Mouse (Mus musculus) brown adipose tissue, adult 24 weeks (tissue): ENCODE results near the gene Sept14. TPM values are rescaled to one million over a fixed set of nuclear protein-coding genes. Genes with fewer than 3 reads are reported as not detected.
A peak's percentile ranks its signal among the peaks of the same experiment; 100 is the strongest.
"Not testable (repeated sequence)": the region's sequence is repeated elsewhere in the genome, so short reads cannot be mapped to it uniquely, and the experiment has no call there.

Source experiments
- H3K27ac ChIP-seq: fragments of 200-500 bp; replicated peaks from 2 replicates; pipeline ENCODE4 v1.5.1; 2012; ENCODE audit warnings: low read depth, mild to moderate bottlenecking, low read length
- H3K4me1 ChIP-seq: fragments of 200-500 bp; 2 replicates; pipeline ENCODE4 v1.6.1; 2012; ENCODE audit warnings: low read length, mixed read lengths; ENCODE audit not compliant: control insufficient read depth, insufficient read depth, insufficient read length
- H3K4me3 ChIP-seq: fragments of 200-500 bp; 2 replicates; pipeline ENCODE4 v1.5.1; 2012; ENCODE audit warnings: low read depth, mild to moderate bottlenecking, low read length, moderate library complexity; ENCODE audit not compliant: insufficient read depth
- polyA plus RNA-seq: library from polyadenylated mRNA; stranded (reverse); fragments of >200 nt; gene quantifications from 2 replicates; pipeline ENCODE4 v1.2.4, GENCODE M21; 2012; ENCODE audit not compliant: missing spikeins, insufficient read depth, insufficient read length

Gene Sept14
- polyA plus RNA-seq, 1 experiment = not detected

DNA sequence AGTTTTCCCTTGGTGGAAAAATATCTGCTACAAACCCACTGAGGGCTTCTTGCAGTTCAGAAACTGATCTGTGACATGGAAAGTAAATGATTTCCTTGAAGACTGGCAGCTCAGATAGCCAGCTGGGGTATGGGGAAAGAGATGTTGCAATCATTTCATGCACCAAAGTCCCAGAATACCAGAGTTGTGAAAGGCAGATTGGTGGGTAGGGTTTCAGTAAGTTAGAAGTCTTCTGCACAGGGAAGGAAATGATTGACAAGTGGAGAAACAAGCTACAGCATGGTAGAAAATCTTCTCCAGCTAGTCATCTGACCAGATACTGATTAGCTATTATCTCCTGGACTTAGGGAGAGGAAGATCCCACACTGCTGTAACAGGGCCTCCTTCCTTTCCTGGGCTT is 4.9 kb downstream of the Sept14 start:
- Histone ChIP-seq H3K4me3 (no peak overlapping the region), H3K27ac (no peak overlapping the region), H3K4me1 (peaks cover 3% of the 10 kb centered on the region; the same call in 1 of the 2 replicates)

DNA sequence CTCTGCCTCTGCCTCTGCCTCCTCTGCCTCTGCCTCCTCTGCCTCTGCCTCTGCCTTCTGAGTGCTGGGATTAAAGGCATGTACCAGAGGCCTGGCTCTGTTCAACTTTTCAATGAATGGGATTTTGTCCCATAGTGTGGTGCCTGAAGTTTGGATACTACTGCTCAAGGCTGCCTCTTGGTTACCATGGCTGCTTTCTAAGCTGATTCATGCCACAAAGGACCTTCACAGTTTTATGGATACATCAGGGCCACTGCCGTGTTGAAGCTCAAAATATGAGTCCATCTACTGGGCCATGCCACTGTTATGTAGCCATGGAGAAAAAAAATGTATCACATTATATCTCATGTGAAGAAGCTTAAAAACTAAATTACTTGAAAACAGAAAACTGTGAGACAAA is 6.6 kb downstream of the Sept14 start:
- no peak overlapping the region for H3K4me3 ChIP-seq

DNA sequence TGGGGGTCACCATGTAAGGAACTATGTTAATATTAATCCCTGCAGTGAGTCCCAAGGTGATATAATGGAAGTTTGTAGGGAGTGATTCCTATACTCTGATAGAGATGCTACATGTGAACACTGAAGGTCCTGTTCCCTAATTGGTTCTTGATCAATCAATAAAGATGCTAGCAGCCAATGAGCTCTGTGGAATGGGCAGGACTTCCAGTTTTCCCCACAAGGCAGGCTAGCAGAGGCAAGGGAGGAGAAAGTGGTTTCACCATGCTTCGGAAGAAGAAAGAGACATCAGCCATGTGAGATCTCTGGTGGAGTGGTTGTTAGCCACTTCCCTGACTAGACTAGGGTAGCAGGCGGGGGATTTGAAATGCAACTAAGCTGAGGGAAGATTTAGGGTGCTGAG is 7.8 kb downstream of the Sept14 start:
- Histone ChIP-seq H3K27ac (peak overlapping the region; percentile 60; the same call in 1 of the 2 replicates), H3K4me1 (peaks cover 3% of the 10 kb centered on the region; the same call in 1 of the 2 replicates), H3K4me3 (peak overlapping the region; percentile 59)

More for the DNA sequence above, 6.6 kb downstream of the Sept14 start:
- Histone ChIP-seq H3K4me1 (peaks cover 3% of the 10 kb centered on the region; the same call in 1 of the 2 replicates), H3K27ac (no peak overlapping the region)

DNA sequence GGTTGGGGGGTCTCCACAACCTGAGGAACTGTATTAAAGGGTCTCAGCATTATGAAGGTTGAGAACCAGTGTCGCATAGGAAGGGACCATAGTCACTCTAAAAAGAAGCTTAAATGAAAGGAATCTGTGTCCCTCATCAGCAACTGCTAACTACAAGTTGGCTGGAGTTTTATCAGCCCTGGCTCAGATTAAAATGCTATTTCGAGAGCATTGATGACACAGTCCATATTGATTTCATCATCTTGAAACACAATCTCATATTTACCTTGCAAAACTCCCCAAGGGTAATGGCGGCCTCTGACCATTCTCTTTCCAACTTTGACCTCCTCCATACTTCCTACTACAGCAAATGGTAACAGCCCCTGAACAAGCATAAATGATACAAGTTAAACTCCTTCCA is 17.8 kb downstream of the Sept14 start:
- Histone ChIP-seq H3K4me1 (no peaks in the 10 kb centered on the region), H3K4me3 (no peak overlapping the region), H3K27ac (no peak overlapping the region)

DNA sequence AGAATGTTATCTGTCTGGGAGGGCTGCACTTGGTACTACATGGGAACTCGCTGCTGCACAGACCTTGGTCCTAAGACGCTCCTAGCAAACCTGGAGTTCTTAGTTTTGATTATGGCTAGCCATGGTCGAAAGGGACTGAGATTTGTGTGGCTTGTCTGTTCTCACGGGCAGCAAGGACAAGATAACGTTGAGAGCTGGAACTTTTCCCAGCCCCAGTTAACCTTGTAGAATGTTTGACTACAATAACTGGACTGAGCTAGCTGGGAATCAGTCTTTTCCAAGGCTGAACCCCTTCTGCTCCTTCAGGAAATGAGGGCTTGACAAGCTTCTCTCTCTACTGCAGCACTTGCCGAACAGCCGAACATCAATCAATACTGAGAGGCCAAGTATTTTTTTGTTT is 20.7 kb downstream of the Sept14 start:
- Histone ChIP-seq H3K4me1 (no peaks in the 10 kb centered on the region), H3K27ac (no peak overlapping the region)

DNA sequence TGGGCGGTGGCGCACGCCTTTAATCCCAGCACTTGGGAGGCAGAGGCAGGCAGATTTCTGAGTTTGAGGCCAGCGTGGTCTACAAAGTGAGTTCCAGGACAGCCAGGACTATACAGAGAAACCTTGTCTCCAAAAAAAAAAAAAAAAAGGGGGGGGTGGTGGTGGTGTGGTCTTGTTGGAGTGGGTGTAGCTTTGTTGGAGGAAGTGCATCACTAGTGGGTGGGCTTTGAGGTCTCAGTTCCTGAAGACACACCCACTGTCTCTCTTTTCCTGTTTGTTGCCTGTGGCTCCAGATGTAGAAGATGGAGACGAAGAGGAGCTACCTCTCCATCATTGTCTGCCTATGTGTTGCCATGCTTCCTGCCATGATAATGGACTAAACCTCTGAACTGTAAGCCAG is 23.2 kb downstream of the Sept14 start:
- not testable (repeated sequence) for H3K4me3 ChIP-seq, H3K4me1 ChIP-seq, H3K27ac ChIP-seq

More for the DNA sequence above, 20.7 kb downstream of the Sept14 start:
- H3K4me3 ChIP-seq = no peak overlapping the region

DNA sequence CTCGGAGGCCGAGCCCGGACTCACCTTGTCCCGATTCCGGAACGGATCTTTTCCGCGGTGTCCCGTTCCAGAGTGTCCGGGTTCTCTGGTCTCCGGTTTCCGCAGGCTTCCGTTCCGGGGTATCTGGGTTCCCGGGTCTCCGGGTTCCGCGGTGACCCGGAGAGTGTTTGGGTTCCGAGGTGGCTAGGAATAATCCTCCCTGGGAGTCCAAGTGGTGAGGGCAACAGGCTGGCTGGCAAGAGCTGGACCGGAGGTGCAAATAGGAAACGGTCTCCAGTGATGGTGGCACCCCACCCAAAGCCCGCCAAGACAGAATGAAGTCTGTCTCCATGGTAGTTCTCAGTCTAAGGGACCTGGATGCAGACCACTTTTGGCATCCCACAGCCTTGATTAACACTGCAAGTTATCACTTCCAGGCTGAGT is 38.3 kb downstream of the Sept14 start, which contains the start of gene Zfp11:
TSS of gene Zfp11 (minus strand) at position 64 of the 423 bp plus-strand sequence.
- H3K27ac ChIP-seq = no peak within 1 kb of the TSS; the same call in 1 of the 2 replicates
- no peaks in the 10 kb centered on the region for H3K4me1 ChIP-seq
- H3K4me3 ChIP-seq = peak within 1 kb of the TSS; percentile 90

DNA sequence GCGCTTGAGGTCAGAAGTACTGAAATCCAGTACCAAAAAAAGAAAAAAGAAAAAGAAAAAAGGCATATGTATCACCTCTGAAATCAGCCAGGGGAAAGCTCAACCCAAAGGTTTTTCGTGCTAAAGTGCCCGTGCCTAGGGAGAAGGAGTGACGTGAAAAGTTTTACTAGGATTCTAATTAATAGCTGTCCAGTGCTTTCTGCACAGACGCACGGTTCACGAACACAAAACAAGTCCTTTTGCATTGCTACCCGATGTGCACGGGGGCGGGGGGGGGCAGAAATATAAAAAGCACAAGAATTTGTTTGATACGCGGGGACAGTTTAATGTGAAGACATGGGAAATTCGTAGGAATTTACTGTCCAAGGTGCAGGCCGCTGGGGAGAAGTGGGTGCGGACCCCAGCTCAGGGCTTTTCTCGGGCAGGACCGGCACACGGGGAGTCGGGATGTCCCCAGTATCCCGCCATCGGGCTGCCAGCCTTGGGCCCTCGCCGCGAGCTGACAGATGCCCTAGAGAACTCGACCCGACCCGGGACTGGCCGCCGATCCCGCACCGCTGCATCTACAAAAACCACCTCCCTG is 38.8 kb downstream of the Sept14 start:
- Histone ChIP-seq H3K4me1 (no peaks in the 10 kb centered on the region), H3K27ac (no peak overlapping the region; the same call in 1 of the 2 replicates), H3K4me3 (peak overlapping the region; percentile 90)

DNA sequence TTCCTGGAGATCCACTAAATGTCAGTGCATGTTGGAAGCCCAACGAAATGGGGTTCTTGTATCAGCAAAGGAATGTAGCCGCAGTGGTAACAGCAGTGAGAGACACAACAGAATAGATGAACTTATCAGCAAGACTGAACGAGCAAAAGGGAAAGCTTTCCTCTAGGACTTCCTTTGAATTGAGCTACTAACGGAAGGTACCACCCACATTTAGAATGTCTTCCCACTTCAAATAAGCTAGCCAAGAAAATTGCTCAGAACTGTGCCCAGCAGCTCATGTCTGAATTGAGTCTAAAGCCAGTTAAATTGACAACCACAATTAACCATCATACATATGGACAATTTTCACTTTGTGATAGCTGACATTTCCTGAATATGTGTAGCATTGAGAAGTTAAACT is 40.5 kb downstream of the Sept14 start:
- Histone ChIP-seq H3K4me1 (no peaks in the 10 kb centered on the region), H3K27ac (no peak overlapping the region), H3K4me3 (no peak overlapping the region)

DNA sequence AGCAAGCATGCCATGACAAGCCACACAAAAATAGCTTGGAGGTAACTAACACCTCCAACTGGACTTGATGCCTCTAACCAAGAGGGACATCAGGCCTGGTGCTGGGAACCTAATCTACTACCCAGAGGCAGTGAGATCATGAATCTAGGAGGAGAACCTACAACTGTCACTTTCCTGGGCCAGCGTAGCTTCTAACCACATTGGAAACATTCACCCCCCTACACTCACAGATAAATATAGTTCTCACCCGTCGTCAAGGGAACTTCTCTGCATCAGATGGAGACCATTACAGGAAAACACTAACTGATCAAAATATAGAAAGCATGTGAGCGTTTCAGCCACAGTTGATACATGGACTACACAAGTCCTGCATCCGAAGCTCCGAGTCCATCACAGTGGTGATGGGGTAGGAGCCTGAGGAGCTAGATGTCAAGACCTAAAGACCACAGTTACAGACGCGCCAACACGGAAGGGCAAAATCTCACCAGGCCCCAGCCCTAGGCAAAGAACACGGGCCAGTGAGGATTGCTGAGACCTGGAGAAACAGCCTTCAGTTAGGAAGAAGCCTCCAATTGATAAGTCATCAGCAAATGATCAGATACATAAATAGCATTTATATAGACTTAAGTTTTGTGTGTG is 41.9 kb downstream of the Sept14 start:
- H3K4me3 ChIP-seq = no peak overlapping the region
- no peak overlapping the region for H3K27ac ChIP-seq
- no peaks in the 10 kb centered on the region for H3K4me1 ChIP-seq

DNA sequence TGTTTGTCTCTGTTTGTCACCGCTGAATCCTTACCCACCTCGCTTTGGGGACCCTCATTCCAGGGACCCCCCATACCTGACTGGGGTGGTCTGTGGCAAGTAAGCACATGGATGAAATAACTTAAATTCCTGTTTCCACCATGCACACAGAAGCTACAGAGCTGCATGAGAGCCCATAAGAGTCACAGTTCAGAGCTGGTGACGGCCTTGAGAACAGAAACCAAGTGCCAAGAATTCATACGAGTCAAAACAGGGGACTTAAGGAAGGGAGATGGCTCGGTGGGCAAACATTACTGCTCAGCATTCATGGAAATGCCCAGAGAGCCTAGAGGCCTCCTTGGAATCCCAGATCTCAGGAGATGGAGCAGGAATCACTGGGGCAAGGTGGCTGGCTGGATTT is 44.2 kb downstream of the Sept14 start:
- no peaks in the 10 kb centered on the region for H3K4me1 ChIP-seq
- no peak overlapping the region for H3K4me3 ChIP-seq
- H3K27ac ChIP-seq = no peak overlapping the region

DNA sequence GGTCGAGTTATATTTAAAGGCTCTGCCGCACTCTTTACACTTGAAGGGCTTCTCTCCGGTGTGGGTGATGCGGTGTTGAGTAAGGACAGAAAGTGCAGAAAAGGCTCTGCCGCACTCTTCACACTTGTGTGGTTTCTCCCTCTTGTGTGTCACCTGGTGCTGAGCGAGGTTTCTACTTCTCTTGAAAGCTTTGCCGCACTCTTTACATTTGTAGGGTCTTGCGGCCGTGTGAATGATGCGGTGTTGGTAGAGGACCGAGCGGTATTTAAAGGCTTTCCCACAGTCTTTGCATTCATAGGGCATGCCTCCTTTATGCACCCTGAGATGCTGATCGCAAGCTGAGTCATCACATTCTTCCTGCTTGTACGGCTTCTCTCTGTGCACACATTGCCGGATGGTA is 50.4 kb downstream of the Sept14 start:
- Histone ChIP-seq H3K4me3 (no peak overlapping the region), H3K27ac (no peak overlapping the region), H3K4me1 (no peaks in the 10 kb centered on the region)

DNA sequence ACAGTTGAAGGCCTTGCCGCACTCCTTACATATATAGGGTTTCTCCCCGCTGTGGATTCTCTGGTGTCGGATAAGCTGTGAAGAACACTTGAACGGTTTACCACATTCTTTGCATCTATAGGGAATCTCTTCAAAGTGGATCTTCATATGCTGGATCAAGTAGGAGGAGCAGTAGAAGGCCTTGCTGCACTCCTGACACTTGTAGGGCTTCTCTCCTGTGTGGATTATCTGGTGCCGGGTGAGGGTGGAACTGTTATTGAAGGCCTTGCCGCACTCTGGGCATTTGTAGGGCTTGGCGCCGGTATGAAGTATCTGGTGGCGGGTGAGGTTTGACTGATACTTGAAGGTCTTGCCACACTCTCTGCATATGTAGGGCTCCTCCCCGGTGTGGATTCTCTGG is 51.3 kb downstream of the Sept14 start:
- H3K27ac ChIP-seq = no peak overlapping the region
- no peak overlapping the region for H3K4me3 ChIP-seq
- H3K4me1 ChIP-seq = no peaks in the 10 kb centered on the region

DNA sequence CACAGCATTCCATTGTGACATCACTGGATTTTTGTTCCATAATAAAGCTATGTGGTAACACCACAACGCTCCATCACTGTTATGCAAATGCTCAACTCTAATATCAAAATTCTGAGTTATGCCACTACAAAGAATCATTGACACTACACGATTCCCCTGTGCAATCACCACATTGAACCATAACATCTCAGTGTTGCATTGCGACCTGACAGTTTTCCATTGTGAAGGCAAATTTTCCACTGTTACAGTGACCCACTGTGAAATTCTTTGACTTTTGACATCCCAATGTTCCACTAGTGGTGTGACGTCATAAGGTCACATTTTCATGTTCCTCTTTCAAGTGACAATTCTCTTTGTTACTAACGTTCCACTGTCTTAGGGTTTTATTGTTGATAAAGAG is 57.5 kb downstream of the Sept14 start:
- Histone ChIP-seq H3K4me1 (no peaks in the 10 kb centered on the region), H3K27ac (no peak overlapping the region)

More for the DNA sequence above, 57.5 kb downstream of the Sept14 start:
- H3K4me3 ChIP-seq = no peak overlapping the region
